Mouse (Mus musculus) neural tube, embryonic 13.5 days (tissue): ENCODE data around the gene Aox2. TPM values are rescaled to one million over a fixed set of nuclear protein-coding genes. Genes with fewer than 3 reads are reported as not detected.
A peak's percentile ranks its signal among the peaks of the same experiment; 100 is the strongest.

Experiments used
- ATAC-seq: fragments of 200-750 bp; cut with Nextera tagmentation; 2 replicates; pipeline ENCODE4 v1.8.0; 2017; ENCODE audit warnings: low read depth, mild to moderate bottlenecking, moderate TSS enrichment, moderate library complexity
- H3K27ac ChIP-seq: fragments of 300-500 bp; sonication (generic); replicated peaks from 2 replicates; pipeline ENCODE4 v1.5.1; 2015; ENCODE audit warnings: moderate library complexity, mild to moderate bottlenecking, inconsistent platforms
- H3K27me3 ChIP-seq: fragments of 300-500 bp; sonication (generic); 2 replicates; pipeline ENCODE4 v1.6.1; 2015; ENCODE audit warnings: mild to moderate bottlenecking, inconsistent platforms
- H3K36me3 ChIP-seq: fragments of 300-500 bp; sonication (generic); 2 replicates; pipeline ENCODE4 v1.6.1; 2015; ENCODE audit warnings: mild to moderate bottlenecking, inconsistent platforms
- H3K4me1 ChIP-seq: fragments of 300-500 bp; sonication (generic); replicated peaks from 2 replicates; pipeline ENCODE4 v1.6.1; 2015; ENCODE audit warnings: inconsistent platforms
- H3K4me2 ChIP-seq: fragments of 300-500 bp; sonication (generic); 2 replicates; pipeline ENCODE4 v1.6.1; 2015; ENCODE audit warnings: inconsistent platforms, mild to moderate bottlenecking, moderate library complexity
- H3K4me3 ChIP-seq: fragments of 300-500 bp; sonication (generic); 2 replicates; pipeline ENCODE4 v1.5.1; 2015; ENCODE audit warnings: mild to moderate bottlenecking, inconsistent platforms
- H3K9ac ChIP-seq: fragments of 300-500 bp; sonication (generic); 2 replicates; pipeline ENCODE4 v1.6.1; 2015; ENCODE audit warnings: moderate library complexity, mild to moderate bottlenecking, inconsistent platforms
- H3K9me3 ChIP-seq: fragments of 300-500 bp; sonication (generic); 2 replicates; pipeline ENCODE4 v1.6.1; 2016; ENCODE audit warnings: inconsistent platforms
- WGBS: fragments of 180-500 bp; shearing (Covaris S2); methylation state at CpG from one replicate; pipeline ENCODE4 v1.1.7; 2015; 5-methylcytosine and 5-hydroxymethylcytosine counted together
- polyA plus RNA-seq: library from polyadenylated mRNA; unstranded; fragments of >200 nt; fragmentation: Nextera tagmentation; extraction: Ambion mirVana; gene quantifications from 2 replicates; pipeline ENCODE4 v1.2.1, GENCODE M21; 2015

The Aox2 gene
- polyA plus RNA-seq, 1 experiment from 2014 or later: 0.03 TPM

GRCm38 (mm10) chr1:58416048-58416447 is 137.9 kb downstream of the Aox2 start:
- peaks cover 15% of the 10 kb centered on the region for H3K4me1 ChIP-seq
- H3K9me3 ChIP-seq: no peaks in the 10 kb centered on the region
- no peak overlapping the region for H3K9ac ChIP-seq
- H3K27ac ChIP-seq: no peak overlapping the region
- H3K4me2 ChIP-seq: no peak overlapping the region
- 93% methylated on average over 2 of the region's 2 CpGs for WGBS
- no peaks in the 10 kb centered on the region for H3K27me3 ChIP-seq
- no peak overlapping the region for H3K4me3 ChIP-seq
- no peak for ATAC-seq
- H3K36me3 ChIP-seq: peaks cover 87% of the 10 kb centered on the region

GRCm38 (mm10) chr1:58420032-58420431 is 141.9 kb downstream of the Aox2 start:
- peaks cover 37% of the 10 kb centered on the region for H3K4me1 ChIP-seq
- H3K9ac ChIP-seq: no peak overlapping the region
- WGBS: 84% methylated on average over 10 of the region's 10 CpGs
- no peaks in the 10 kb centered on the region for H3K27me3 ChIP-seq
- H3K27ac ChIP-seq: no peak overlapping the region
- H3K4me3 ChIP-seq: no peak overlapping the region
- ATAC-seq: no peak
- peaks cover 56% of the 10 kb centered on the region for H3K36me3 ChIP-seq
- no peak overlapping the region for H3K4me2 ChIP-seq
- H3K9me3 ChIP-seq: no peaks in the 10 kb centered on the region

GRCm38 (mm10) chr1:58420961-58421360 is 142.8 kb downstream of the Aox2 start:
- H3K27ac ChIP-seq: no peak overlapping the region
- ATAC-seq: no peak
- peak overlapping the region; percentile 66 for H3K4me2 ChIP-seq
- no peak overlapping the region for H3K9ac ChIP-seq
- no peaks in the 10 kb centered on the region for H3K27me3 ChIP-seq
- peaks cover 48% of the 10 kb centered on the region for H3K36me3 ChIP-seq
- H3K9me3 ChIP-seq: no peaks in the 10 kb centered on the region
- H3K4me3 ChIP-seq: 0 out of 2 replicates have a peak overlapping the region, but pooled peaks have one; percentile 100
- peaks cover 37% of the 10 kb centered on the region for H3K4me1 ChIP-seq
- 71% methylated on average over 7 of the region's 7 CpGs for WGBS

DNA sequence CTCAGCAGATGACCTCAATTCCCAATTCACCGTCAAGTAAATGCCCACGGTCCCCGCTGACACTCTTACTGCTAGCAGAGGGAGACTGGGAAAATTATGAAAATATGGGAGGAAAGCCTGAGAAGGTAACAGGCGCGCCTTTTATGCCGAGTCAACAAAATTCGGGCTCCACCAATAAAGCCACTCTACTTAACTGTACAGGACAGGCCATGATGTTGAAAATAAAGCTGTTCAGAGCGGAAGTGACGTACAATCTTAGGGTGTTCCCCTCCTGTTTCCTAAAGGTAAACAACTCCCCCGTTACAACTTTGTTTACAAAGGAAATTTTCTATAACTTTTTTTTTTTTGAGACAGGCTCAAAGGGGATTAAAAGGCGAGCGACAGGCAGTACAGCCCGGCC is 144.8 kb downstream of the Aox2 start:
- ATAC-seq: no peak
- peaks cover 34% of the 10 kb centered on the region for H3K4me1 ChIP-seq
- peak overlapping the region; percentile 100 for H3K27ac ChIP-seq
- no peaks in the 10 kb centered on the region for H3K9me3 ChIP-seq
- no peaks in the 10 kb centered on the region for H3K27me3 ChIP-seq
- H3K9ac ChIP-seq: peak overlapping the region; percentile 100
- peaks cover 30% of the 10 kb centered on the region for H3K36me3 ChIP-seq
- 8% methylated on average over 13 of the region's 13 CpGs for WGBS
- H3K4me3 ChIP-seq: peak overlapping the region; percentile 100
- peak overlapping the region; percentile 66 for H3K4me2 ChIP-seq

DNA sequence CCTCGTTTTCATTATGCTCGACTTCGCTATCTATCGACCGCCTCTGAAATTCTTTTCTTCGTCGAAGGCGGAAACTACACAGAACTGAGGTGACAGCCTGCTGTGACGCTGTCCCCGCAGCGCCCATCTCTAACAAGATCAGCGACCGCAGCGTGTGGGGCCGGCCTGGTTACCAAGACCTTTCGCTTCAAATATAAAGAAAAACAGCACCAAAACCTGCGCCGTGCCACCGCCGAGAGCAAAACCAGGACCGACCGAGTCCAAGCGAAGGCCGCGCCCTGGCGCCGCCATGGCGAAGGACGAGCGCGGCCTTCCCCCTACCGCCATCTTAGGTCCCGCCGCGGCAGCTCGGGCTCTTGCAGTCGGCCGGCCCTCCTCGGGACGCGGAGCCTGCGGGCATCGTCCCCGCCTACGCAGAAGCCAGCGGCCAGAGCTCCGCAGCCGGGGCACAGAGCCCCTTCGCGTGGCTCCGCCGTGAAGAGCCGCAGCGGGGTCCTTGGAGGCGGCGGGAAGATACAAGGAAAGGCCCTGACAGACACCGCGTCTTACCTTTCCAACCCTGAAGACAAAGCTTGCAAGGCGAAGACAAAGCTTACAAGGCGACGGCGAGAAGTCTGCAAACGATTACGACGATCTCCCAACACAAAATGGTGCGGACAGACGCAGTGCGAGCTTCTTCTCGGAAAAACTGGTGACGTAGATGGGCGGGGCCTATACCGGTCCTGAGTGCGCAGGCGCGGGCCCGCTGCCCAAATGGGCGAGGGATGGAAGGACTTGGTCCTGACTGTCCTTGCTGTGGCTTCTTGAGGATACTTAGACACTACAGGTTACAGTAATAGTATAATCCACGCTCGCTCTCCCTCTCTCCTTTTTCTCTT is 145.5 kb downstream of the Aox2 start, which contains the start of gene Clk1:
TSS of gene Clk1 (minus strand) at position 696 of the 878 bp plus-strand sequence.
- peaks cover 33% of the 10 kb centered on the region for H3K4me1 ChIP-seq
- peak within 1 kb of the TSS; percentile 100 for H3K4me3 ChIP-seq
- WGBS: under 1% methylated on average over 79 of the region's 79 CpGs
- no peaks in the 10 kb centered on the region for H3K27me3 ChIP-seq
- peak within 1 kb of the TSS; percentile 66 for H3K4me2 ChIP-seq
- ATAC-seq: peak; percentile 97
- H3K9me3 ChIP-seq: no peaks in the 10 kb centered on the region
- H3K36me3 ChIP-seq: peaks cover 23% of the 10 kb centered on the region
- H3K9ac ChIP-seq: peak within 1 kb of the TSS; percentile 100
- H3K27ac ChIP-seq: peak within 1 kb of the TSS; percentile 100

GRCm38 (mm10) chr1:58424551-58424950 is 146.4 kb downstream of the Aox2 start:
- Histone ChIP-seq H3K36me3 (peaks cover 14% of the 10 kb centered on the region), H3K4me2 (no peak overlapping the region), H3K4me1 (peaks cover 33% of the 10 kb centered on the region), H3K9ac (no peak overlapping the region), H3K27me3 (no peaks in the 10 kb centered on the region), H3K9me3 (no peaks in the 10 kb centered on the region), H3K4me3 (no peak overlapping the region), H3K27ac (no peak overlapping the region)
- 0 out of 2 replicates have a peak, but pooled peaks have one; percentile 2 for ATAC-seq
- 79% methylated on average over 3 of the region's 3 CpGs for WGBS

Other genes with a start within 250 kb of the Aox2 start
- gene Aox1, start 248.4 kb upstream of the Aox2 start, polyA plus RNA-seq: 0.10 and 0.14 TPM in 2 replicates
- 0.17 and 0.28 TPM in 2 replicates for gene Aox3, start 165.2 kb upstream of the Aox2 start, polyA plus RNA-seq
- gene Aox4, start 67.9 kb upstream of the Aox2 start, polyA plus RNA-seq: 0.08 and 0.32 TPM in 2 replicates
- 339 and 361 TPM in 2 replicates for gene Bzw1, start 114.6 kb downstream of the Aox2 start, polyA plus RNA-seq
- gene Clk1, start 145.7 kb downstream of the Aox2 start, polyA plus RNA-seq: 180 and 184 TPM in 2 replicates
- gene Nif3l1, start 166.8 kb downstream of the Aox2 start, polyA plus RNA-seq: 53.8 and 56.6 TPM in 2 replicates
- gene Ppil3, start 167.2 kb downstream of the Aox2 start, polyA plus RNA-seq: 52.0 and 66.6 TPM in 2 replicates
- gene Orc2, start 226.8 kb downstream of the Aox2 start, polyA plus RNA-seq: 23.9 and 24.5 TPM in 2 replicates